Mouse (Mus musculus): ENCODE results near the gene Ovol3.

Ovol3 gene

DNA sequence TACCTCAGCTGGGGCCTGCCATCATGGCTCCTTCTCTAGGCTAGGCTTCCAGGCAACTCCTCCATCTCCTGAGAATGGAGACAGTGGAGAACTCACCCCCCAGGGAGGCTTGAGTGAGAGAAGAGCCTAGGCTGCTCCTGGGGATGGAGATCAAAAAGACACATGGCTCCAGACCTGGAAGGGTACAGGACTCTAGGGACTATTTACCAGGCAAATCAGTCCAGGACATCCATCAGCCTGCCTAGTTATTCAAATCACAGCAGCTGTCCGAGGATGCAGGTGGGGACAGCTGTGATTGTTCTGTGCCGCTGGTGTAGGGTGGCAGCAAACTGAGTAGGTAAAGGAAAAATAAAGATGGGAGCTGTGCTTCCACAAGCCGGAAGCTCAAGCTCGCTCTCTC, at the start of gene Ovol3:
Gene Ovol3 (minus strand): TSS at position 101 of the 400 bp plus-strand sequence.
- WGBS: 78% methylated on average over 4 of the region's 4 CpGs

DNA sequence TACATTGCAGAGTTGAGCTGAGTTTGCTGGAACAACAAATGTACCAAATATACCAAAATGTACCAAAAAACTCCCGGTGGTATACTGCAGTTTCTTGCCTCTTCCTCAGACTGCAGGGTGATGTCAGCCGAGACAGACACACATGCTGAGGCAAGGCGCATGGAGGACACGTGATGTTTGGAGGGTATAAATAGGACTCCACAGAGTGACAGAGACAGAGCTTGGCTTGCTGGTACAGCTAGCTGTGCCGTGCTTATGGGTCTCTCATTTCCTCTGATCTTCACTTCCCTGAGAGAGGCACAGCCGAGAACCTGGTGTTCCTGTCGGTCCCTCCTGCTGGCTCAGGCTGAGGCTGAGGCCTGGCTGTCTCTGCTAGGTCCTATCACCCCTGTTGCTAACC, 47.2 kb upstream of the Ovol3 start:
- 52% methylated on average over 7 of the region's 7 CpGs for WGBS

DNA sequence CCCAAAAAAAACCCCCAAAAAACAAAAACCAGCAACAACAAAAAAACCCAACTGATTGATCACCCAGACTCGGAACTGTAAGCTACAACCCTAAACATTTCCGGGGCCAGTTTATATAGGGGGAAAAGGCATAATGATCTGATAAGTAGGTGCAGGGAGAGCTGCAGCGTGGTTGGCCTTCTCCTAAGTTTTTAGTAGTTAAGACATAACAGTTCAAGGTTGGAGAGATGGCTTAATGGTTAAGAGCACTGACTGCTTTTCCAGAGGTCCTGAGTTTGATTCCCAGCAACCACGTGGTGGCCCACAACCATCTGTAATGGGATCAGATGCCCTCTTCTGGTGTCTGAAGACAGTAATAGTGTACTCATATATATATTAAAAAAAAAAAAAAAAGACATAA, 46.0 kb upstream of the Ovol3 start:
- 80% methylated on average over 4 of the region's 4 CpGs for WGBS

DNA sequence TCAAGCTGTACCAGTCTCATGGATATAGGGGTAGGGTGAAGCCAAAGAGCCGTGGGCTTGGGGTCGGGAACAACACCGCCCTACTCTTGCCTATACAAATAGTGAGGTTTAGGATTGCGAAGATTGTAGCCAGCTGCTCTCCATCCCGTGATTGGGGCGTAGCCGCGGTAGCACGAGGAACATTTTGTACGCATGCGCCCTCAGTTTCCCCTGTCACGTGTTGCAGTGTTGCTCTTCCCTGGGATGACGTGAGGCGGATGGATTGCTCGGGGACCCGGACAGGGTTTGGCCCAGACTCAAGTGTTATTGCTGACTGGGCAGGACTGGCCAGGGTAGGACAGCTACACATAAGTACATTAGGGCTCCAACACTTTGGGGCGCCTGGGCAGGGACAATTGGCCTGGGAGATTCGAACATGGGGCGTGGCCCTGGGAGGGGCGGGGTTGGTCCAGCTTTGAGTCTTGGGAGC, 45.2 kb upstream of the Ovol3 start:
- WGBS: under 1% methylated on average over 20 of the region's 20 CpGs

DNA sequence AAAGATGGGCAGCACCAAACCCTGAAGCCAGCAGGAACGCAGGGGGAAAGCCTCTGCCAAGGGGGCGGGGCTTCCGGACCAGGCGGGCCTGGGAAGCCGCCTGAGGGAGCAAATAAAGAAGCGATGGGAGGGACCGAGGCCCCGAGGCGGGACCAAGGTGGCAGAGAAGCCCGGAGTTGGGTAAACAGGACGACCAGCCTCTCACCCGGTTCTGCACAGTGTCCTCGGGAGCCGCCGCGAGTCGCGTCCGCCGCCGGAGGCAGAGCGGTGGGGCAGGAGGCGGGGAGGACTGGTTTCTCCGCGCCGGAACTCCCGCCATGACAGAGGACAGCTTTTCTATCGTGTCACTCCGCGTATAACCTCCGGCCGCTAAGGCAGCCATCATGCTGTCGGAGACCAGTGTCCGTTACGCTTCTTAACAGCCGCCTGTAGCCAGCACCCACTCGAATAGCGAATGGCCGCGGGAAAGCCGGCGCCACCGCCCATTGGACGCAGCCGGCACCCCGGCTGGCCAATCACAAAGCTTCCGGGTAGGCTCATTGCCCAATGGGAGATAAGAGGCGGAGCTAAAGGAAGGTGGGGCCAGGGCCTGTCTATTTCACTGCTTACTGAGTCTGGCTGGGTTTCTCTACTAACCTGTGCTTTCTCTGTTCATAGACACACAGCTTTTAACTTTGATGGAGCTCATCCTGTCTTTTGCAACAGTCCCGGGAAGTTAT, 44.6 kb upstream of the Ovol3 start, which contains the start of the genes Thap8 and Wdr62:
Gene Thap8 (plus strand): TSS at position 144 of the 719 bp plus-strand sequence.
Gene Wdr62 (minus strand): TSS at position 469 of the 719 bp plus-strand sequence.
- under 1% methylated on average over 48 of the region's 49 CpGs for WGBS

DNA sequence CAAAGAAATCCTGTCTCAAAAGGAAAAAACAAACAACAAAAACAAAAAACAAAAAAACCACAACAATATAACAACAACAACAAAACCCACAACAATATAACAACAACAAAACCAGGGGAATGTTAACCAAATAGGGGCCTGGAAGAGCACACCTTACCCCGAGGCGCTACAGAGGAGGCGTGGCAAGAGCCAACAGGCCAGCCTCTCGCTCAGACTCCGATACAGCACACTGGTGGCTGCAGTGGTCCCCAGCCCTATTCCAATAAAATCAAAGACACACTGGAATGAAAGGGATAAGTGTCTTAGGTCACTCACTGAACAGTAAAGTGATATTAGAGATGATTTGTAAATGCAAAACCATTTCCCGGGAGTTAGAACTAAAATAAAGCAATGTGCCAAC, 44.0 kb upstream of the Ovol3 start:
- 8% methylated on average over 6 of the region's 6 CpGs for WGBS

DNA sequence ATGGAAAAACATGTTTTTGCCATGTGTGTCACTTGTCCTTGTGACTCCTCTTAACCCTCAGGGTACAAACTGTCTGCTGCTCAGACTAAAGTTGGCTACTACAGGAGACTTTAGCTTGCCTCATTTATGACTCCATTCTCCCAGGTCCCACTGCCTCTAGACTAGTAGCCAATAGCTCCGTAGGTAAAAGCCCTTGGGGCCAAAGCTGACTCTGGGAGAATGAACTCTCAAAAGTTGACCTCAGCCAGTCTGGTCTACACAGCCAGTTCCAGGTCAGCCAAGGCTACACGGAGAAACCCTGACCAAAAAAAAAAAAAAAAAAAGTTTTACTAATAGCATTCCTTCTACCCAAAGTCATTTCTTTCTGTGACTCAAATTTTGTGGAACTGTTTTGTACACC, 43.4 kb upstream of the Ovol3 start:
- WGBS: 46% methylated on average over 2 of the region's 2 CpGs

DNA sequence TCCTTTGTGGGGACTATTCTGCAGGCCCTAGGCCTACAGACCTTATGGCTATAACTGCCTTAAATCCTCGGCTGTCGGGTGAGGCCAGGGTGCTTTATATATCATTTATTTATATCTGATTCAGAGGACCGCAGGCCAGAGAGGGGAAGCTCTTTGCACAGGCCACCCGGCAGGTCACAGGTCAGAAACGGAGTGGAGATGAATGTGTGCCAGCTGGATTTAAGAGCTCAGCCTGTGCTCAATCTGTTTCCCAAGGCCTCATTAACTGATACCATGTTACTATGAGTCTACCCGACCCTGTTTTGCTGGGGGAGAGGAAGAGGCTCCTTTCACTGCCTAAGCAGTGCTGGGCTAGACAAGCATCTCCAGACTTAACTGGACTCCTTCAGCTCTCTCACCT, 38.9 kb upstream of the Ovol3 start:
- WGBS: 89% methylated on average over 6 of the region's 6 CpGs

DNA sequence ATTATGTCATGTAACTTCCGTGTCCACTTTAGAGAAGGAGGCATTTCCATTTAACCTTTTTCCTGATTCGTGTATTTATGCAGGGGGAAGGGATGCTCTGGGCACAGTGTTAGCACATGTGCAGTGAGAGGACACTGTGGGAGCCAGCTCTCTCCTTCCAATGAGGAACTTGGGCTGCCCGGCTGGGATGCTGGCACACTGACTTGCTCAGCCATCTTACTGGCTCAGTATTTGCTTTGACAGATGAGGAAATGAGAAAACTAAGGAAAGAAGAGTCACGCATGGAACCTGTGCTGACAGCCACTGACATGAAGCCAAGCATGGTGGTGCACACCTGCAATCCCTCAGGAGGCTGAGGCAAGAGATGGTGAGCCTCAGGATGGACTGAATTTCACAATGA, 34.1 kb upstream of the Ovol3 start:
- 81% methylated on average over 4 of the region's 4 CpGs for WGBS

DNA sequence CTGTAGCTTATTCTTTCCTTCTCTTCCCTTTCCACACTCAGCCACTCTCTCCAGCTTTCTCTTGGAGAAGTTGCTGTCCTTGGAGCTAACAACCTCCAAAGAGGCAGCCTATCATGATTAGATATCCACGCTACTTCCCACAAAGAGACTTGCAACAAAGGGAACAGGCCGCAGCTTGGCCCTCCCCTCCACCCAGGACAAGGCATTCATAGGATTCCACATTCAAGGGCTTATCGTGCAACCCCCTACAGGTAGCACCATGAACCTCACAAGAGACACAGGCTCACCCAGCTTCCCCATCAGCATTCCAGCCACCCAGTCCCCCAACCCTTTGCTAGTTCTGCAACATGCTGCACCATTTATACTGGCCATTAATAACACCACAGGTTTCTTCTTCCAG, 31.3 kb upstream of the Ovol3 start:
- 93% methylated on average over 3 of the region's 3 CpGs for WGBS

DNA sequence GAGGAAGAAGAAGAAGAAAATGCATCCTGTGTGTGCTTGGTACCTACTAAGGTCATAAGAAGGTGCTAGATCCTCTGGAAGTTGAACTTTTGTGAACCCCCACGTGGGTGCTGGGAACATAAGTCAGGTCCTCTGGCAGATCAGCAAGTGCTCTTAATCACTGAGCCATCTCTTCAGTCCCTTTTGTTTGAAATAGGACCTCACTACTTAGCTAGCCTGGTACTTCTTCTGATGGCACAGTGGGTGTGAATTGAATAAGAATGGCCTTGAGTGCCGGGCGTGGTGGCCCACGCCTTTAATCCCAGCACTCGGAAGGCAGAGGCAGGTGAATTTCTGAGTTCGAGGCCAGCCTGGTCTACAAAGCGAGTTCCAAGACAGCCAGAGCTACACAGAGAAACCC, 30.4 kb upstream of the Ovol3 start:
- WGBS: 95% methylated on average over 7 of the region's 7 CpGs

DNA sequence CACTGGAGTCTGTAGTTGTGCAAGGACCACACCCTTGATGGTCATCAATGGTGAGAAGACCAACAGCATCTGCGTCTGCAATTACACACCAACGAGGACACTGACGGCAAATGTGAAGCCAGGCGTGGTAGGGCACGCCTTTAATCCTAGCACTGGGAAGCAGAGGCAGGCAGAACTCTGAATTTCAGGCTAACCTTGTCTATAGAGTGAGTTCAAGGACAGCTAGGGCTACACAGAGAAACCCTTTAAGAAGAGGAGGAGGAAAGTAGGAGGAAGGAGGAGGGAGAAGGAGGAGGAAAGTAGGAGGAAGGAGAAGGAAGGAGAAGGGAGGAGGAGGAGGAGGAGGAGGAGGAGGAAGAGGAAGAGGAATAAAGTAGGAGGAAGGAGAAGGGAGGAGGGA, 30.0 kb upstream of the Ovol3 start:
- WGBS: 96% methylated on average over 5 of the region's 5 CpGs

DNA sequence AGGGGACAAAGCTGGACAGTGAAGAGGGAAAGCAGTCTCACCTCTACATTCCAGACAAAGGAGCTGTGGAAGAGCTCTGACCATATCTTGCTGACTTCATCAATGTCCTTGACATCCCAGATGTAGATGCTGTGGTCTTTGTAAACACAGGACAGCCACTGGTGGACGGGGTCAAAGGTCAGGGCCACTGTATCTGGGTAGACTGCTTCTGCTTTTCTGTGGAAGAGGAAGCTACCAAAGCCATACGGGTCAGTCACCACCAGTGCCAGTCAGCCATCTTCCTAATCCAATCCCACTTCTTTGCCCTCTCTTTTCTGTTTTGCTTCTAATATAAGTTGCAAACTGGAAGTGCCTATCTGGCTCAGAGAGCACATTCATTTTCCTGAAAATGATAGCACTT, 29.5 kb upstream of the Ovol3 start:
- 84% methylated on average over 2 of the region's 2 CpGs for WGBS

DNA sequence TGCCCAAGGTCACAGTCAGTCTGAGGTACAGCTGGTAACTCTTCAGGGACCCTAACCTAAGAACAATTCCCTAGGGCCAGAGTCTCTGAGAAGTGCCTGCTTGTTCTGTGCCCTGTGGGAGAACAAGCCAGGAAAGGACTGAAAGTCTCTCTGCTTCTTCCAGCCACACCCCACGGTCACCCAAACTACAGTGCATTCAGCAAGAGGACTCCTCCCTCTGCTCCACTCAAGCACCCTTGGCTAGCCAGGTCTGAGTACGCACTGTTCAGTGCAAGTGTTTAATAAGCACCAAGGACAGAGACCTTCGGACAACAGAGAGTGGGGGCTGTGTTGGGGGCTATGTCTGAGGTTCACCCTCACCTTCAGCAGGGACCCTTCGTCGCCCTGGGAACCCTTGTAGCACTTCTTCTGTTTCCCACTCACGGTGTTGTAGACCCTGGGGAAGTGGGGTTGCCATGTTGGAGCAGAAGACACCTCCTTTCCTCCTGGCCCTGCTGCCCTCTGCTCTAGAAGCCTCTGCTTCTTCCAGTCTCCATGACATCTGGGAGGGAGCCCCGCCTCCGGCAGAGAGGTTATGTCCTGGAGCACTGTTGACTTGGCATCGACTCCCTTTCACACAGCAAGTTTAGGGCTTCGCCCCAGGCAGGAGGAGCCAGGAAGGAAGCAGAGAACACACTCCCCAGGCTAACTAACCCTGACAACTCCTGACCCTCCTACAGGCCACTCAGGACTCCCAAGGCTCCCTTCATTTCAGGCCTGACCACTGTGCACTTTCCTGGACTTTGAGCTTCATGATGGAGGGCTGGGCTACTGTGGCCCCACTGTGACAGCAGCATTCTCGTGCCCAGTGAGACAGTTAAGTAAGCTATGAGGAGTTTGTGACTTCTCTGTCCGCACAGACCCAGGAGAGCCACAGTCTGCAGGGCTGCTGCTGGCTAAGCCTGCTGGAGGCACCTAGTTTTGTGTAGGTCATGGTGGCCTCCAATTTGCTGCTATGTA, 16.7 kb upstream of the Ovol3 start:
- WGBS: 84% methylated on average over 12 of the region's 12 CpGs

DNA sequence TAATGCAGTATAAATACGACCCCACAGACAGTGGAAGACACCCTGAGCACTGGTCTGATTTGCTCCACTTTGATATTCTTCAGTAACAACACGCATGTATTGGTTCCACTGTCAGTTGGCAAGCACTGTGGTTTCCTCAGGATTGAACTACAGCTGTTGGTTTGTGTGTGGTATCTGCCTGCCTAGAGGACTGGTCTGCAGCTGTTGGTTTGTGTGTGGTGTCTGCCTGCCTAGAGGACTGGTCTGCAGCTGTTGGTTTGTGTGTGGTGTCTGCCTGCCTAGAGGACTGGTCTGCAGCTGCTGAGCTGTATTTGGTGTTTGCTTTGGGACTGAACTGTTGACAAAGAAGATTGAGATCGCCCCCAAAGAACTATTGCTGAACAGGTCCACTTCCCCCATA, 1.8 kb upstream of the Ovol3 start:
- WGBS: 86% methylated on average over 3 of the region's 3 CpGs

DNA sequence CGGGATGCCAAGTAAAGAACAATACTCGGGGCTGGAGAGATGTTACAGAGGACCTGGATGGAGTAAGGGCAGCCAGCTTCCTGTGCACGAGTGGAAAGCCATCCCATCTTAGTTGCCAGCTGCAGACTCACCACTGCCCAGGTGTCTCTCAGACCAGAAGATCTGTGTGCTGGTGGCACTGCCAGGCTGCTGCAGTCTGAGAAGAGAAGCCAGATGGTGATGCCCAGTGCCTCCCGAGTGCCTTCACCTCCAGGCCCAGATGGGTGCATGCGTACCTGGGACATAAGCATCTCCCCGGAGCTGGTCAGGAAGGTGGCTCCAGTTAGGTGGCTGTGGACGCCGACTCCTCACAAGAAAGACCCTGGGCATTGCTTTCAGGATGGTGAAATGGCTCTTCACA, 434 bp downstream of the Ovol3 start:
- 88% methylated on average over 8 of the region's 8 CpGs for WGBS

DNA sequence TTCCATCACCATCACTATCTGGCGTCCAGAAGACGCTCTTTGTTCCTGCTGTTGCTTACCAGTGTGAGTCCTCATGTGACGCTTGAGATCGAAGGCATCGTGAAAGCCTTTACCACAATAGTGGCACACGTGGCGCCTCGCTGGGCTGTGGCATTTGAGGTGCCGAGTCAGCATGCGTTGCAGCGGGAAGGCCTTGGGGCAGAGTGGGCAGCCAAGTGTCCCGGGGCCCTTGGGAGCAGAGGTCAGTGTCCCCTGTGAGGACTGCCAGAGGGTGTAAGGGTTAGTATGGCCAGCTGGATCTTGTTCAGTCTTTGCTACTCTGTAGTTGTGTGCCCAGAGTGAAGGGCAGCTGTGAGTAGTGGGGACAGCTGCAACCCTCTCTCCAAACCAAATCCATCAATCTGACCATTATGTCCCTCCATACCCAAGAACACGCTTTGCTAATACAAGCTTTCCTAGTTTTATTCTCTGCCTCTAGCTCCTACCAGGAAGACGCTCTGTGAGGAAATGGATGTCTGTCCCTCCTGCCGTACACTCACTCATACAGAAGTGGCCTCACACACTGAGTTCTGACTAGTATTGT, 1.2 kb downstream of the Ovol3 start:
- 85% methylated on average over 15 of the region's 15 CpGs for WGBS

DNA sequence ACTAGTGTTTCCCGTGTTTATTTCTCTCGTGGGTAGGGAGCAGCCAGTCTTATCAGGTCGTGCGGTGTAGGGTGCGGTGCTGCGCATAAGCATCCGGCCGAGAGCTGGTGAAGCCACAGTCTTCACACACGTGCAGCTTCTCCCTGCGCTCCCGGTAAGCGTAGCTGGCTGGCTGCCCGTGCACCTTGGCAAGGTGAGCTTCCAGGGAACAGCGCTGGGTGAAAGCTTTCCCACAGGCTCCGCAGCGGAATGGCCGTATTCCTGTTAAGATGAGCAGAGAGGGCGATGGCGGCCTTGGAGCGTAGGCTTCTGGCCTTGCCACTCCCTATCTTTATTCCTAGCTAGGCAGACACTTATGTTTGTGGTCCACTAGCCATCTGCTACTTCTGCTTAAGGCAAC, 2.1 kb downstream of the Ovol3 start:
- 82% methylated on average over 20 of the region's 20 CpGs for WGBS

DNA sequence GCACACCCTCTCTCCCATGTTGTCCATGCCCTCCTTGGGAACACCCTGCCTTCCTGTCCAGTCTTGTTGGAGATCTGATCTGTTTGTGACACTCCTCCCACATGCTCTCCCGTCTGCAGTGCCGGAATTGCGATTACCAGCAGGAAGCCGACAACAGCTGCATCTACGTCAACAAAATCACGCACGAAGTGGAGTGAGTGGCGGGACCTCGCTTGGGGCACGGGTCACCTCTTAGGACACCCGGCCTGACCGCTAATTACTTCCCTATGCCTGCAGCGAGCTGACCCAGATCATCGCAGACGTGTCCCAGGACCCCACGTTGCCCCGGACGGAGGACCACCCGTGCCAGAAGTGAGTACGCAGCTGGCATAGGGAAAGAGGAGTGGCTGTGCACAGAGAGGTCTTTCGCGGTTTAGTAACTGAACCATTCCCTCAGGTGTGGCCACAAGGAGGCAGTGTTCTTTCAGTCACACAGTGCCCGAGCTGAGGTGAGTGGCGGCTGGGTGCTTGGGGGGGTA, 2.8 kb downstream of the Ovol3 start:
- 4% methylated on average over 24 of the region's 24 CpGs for WGBS

DNA sequence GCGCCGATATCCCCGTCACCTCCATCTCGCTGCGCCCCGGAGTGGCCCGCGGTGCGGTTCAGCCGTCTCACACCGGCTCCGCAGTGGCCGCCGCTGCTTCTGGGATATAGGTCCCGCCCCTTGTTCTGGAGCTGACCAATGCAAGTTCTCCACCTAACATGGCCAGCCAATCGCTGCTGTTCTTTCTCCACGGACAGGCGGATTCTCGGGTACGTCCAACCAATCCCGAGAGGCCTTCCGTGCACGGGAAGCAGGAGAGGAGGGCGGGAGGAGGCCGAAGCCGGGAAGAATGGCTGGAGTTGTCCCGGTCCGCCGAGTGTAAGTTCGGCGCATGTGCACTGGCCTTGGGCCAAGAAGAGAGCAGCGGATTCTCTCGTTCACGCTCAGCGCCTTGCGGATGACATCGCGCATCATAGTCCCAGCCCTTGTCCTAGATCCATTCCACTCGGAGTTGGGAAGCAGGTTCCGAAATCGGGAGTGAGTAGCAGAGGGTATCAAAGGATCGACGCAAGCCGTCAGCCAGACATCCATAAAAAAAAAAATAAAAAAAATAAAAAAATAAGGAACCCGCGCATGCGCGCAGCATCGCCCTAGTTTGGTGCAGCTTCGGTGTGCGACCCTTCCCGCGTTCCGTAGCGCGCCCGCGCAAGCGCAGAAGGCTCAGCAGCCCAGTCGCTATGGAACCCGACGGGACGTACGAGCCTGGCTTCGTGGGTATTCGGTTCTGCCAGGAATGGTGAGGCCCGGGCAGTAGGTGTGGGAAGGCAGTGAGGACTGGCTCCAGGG, 3.7 kb downstream of the Ovol3 start, which contains the start of the genes Polr2i and Tbcb:
Gene Polr2i (plus strand): TSS at position 280 of the 786 bp plus-strand sequence.
Gene Tbcb (minus strand): TSS at position 604 of the 786 bp plus-strand sequence.
- under 1% methylated on average over 67 of the region's 67 CpGs for WGBS

DNA sequence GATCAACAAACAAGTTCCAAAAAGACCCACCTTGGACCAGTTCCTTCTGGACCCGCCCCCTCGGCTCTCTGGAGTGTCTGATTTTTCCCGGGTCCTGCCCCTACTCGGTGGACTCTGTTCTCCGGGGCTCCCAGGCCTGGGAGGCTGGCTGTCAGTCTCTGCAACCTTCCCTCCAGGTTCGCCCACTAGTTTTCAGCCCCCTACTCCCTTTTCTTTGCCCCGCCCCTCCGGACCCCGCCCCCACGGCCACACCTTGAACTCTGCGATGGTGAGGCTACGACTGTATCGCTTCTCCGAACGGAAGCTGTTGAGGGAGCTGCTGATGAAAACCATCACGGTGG, 4.2 kb downstream of the Ovol3 start:
- WGBS: under 1% methylated on average over 16 of the region's 16 CpGs
